12 mouse cellular contexts compared by ENCODE assay signal in genomic region chr2:74152534-74153246, GRCm38 (mm10).
A peak's percentile ranks its signal among the peaks of the same experiment; 100 is the strongest.
DNase-seq lines count a peak whose midpoint lies in the region; ATAC-seq and TF ChIP-seq lines count a peak whose summit lies in the region.
"Had no signal": no experiment of that assay in that cellular context is flagged by ENCODE, and none has a peak within 500 bp of the region (broad histone marks: within the 10 kb centered on the region; RNA-seq: fewer than 3 reads in every experiment).

No protein-coding gene starts in this region.

- peak overlapping the region; percentile 40; the same call in 1 of the 2 replicates for H3K27ac ChIP-seq in gastrocnemius, adult 2 months
- peak overlapping the region; percentile 27; the same call in 1 of the 2 replicates for H3K27ac ChIP-seq in embryonic facial prominence, embryonic 10.5 days (replicated peaks)
- H3K27ac ChIP-seq in hindbrain, embryonic 10.5 days = peak overlapping the region; percentile 67
- H3K27ac ChIP-seq in midbrain, embryonic 14.5 days (replicated peaks; ENCODE audit: low read depth, low read length) = peak overlapping the region; percentile 66
- H3K27ac ChIP-seq in kidney, embryonic 14.5 days (ENCODE audit: low read depth, low read length) = no peak overlapping the region

- peak overlapping the region; percentile 28 for H3K4me2 ChIP-seq in midbrain, embryonic 14.5 days (ENCODE audit: low read length)
- no peak overlapping the region for H3K4me2 ChIP-seq in kidney, embryonic 14.5 days (replicated peaks; ENCODE audit: low read depth, low read length)

- H3K9me3 ChIP-seq in embryonic facial prominence, embryonic 10.5 days = no peaks in the 10 kb centered on the region
- no peaks in the 10 kb centered on the region for H3K9me3 ChIP-seq in hindbrain, embryonic 10.5 days
- H3K9me3 ChIP-seq in midbrain, embryonic 14.5 days (ENCODE audit: control insufficient read depth, low read length) = no peaks in the 10 kb centered on the region
- H3K9me3 ChIP-seq in kidney, embryonic 14.5 days (ENCODE audit: control insufficient read depth, low read length) = no peaks in the 10 kb centered on the region

- TF ChIP-seq CTCF in gastrocnemius, adult 2 months (IDR thresholded peaks at IDR 0.05) = no peak

- intact Hi-C loops in gastrocnemius, adult 2 months (cut with DNase I) = no loop called here

- DNase-seq in gastrocnemius, adult 2 months = no peak
- DNase-seq in gastrocnemius, postnatal 25 days = no peak
- DNase-seq in embryonic facial prominence, embryonic 10.5 days (ENCODE audit: low spot score) = peak; percentile 27
- DNase-seq in hindbrain, embryonic 10.5 days (ENCODE audit: low spot score) = no peak
- DNase-seq in midbrain, embryonic 14.5 days = peak; percentile 63
- no peak for DNase-seq in MN1 (ENCODE audit: low spot score)
- no peak for DNase-seq in heart, adult 8-10 months (ENCODE audit: low spot score)
- DNase-seq: cerebellum, postnatal 25 days; lung, adult 2 months had no signal

- ATAC-seq in midbrain, embryonic 14.5 days (ENCODE audit: low FRiP score, low TSS enrichment) = peak; percentile 89
- no peak for ATAC-seq in kidney, embryonic 14.5 days (ENCODE audit: low FRiP score, low TSS enrichment)
- ATAC-seq: intestine, embryonic 16.5 days had no signal

- H3K4me1 ChIP-seq in embryonic facial prominence, embryonic 10.5 days = peaks cover 10% of the 10 kb centered on the region
- H3K4me1 ChIP-seq in hindbrain, embryonic 10.5 days (replicated peaks) = peaks cover 12% of the 10 kb centered on the region
- H3K4me1 ChIP-seq in midbrain, embryonic 14.5 days (ENCODE audit: control insufficient read depth, insufficient read depth, low read length) = peaks cover 19% of the 10 kb centered on the region
- H3K4me1 ChIP-seq in kidney, embryonic 14.5 days (ENCODE audit: control insufficient read depth, insufficient read depth, low read length) = no peaks in the 10 kb centered on the region

- no peak overlapping the region for H3K4me3 ChIP-seq in gastrocnemius, adult 2 months
- H3K4me3 ChIP-seq in embryonic facial prominence, embryonic 10.5 days = 0 out of 2 replicates have a peak overlapping the region, but pooled peaks have one; percentile 9
- H3K4me3 ChIP-seq in hindbrain, embryonic 10.5 days = no peak overlapping the region
- no peak overlapping the region for H3K4me3 ChIP-seq in midbrain, embryonic 14.5 days (replicated peaks; ENCODE audit: low read depth, low read length)
- no peak overlapping the region for H3K4me3 ChIP-seq in kidney, embryonic 14.5 days (ENCODE audit: low read length)
- H3K4me3 ChIP-seq: erythroblast, embryonic 14.5 days had no signal

- no peaks in the 10 kb centered on the region for H3K27me3 ChIP-seq in embryonic facial prominence, embryonic 10.5 days (replicated peaks; ENCODE audit: low read depth, poor library complexity, severe bottlenecking)
- H3K27me3 ChIP-seq in hindbrain, embryonic 10.5 days (ENCODE audit: insufficient read depth, poor library complexity, severe bottlenecking) = no peaks in the 10 kb centered on the region
- no peaks in the 10 kb centered on the region for H3K27me3 ChIP-seq in midbrain, embryonic 14.5 days (ENCODE audit: control insufficient read depth, insufficient read depth, low read length)
- no peaks in the 10 kb centered on the region for H3K27me3 ChIP-seq in kidney, embryonic 14.5 days (ENCODE audit: control insufficient read depth, insufficient read depth, low read length)

- H3K9ac ChIP-seq in midbrain, embryonic 14.5 days (replicated peaks; ENCODE audit: low read length) = no peak overlapping the region; the same call in 1 of the 2 replicates
- H3K9ac ChIP-seq in kidney, embryonic 14.5 days (ENCODE audit: low read depth, low read length) = no peak overlapping the region

- 48% methylated on average over 8 of the region's 8 CpGs for WGBS in embryonic facial prominence, embryonic 10.5 days
- WGBS in hindbrain, embryonic 10.5 days = 50% methylated on average over 8 of the region's 8 CpGs
- 10% methylated on average over 8 of the region's 8 CpGs for WGBS in midbrain, embryonic 14.5 days
- 69% methylated on average over 8 of the region's 8 CpGs for WGBS in kidney, embryonic 14.5 days

- no peaks in the 10 kb centered on the region for H3K36me3 ChIP-seq in embryonic facial prominence, embryonic 10.5 days (replicated peaks)
- H3K36me3 ChIP-seq in hindbrain, embryonic 10.5 days = no peaks in the 10 kb centered on the region
- no peaks in the 10 kb centered on the region for H3K36me3 ChIP-seq in midbrain, embryonic 14.5 days (ENCODE audit: control insufficient read depth, insufficient read depth, low read length)
- H3K36me3 ChIP-seq in kidney, embryonic 14.5 days (ENCODE audit: control insufficient read depth, insufficient read depth, low read length) = no peaks in the 10 kb centered on the region

Comparison
In these comparisons a context has a peak if more than half of its experiments do, and no peak if none do; other contexts are left out.
1. DNase-seq: peak in embryonic facial prominence, embryonic 10.5 days (single experiment) and midbrain, embryonic 14.5 days (single experiment); none in gastrocnemius, adult 2 months (single experiment), gastrocnemius, postnatal 25 days (single experiment), hindbrain, embryonic 10.5 days (single experiment), MN1 (single experiment) and heart, adult 8-10 months (single experiment).